Mouse (Mus musculus) CD4-positive, CD25-positive, alpha-beta regulatory T cell, adult 2 months (primary cell): Measurements from ENCODE around the gene Fes.
A peak's percentile ranks its signal among the peaks of the same experiment; 100 is the strongest.

Experiments used
- DNase-seq: peaks from one replicate; pipeline ENCODE4 v3.0.0-alpha.2; 2012; ENCODE audit warnings: low read depth, low spot score

Fes gene

DNA sequence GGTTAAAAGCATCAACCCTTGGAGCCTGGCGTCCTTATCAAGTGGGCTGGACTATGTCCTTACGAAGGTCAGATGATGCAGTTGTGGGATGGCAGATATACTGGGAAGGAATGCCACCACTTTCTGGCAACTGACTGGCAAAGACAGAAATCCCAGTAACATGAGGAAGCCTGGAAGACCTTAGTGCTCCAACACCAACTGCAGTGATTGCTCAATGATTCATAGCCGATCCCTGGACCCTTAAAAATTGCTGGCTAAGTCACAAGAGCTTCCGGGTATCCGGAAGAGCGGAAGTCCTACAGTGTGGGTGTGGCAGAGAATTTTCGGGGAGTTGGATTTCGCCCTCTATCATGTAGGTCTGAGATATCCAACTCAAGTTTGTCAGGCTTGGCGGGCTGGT, 41.6 kb downstream of the Fes start:
- DNase-seq = no peak

- no peak for DNase-seq
Observed at GRCm38 (mm10) chr7:80343270-80344018, 44.3 kb downstream of the Fes start.

DNA sequence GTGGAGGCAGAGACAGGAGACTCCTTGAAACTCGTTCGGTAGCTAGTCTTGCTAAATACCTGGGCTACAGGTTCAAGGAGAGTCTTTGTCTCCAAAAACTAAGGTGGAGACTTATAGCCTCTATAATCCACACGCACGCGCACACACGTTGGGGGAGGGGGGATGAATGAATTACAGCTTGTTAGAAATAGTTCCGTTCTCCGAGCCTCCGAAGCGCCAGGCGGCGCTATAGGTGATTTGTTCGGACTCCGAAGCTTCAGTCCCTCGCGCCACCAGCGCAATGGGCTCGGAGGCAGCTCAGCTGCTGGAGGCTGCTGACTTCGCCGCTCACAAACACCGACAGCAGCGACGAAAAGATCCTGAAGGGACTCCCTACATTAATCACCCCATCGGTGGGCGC, 44.9 kb downstream of the Fes start, which contains the start of gene Hddc3:
Hddc3 (plus strand) TSS at position 247 of the 400 bp plus-strand sequence.
- peak; percentile 97 for DNase-seq

DNA sequence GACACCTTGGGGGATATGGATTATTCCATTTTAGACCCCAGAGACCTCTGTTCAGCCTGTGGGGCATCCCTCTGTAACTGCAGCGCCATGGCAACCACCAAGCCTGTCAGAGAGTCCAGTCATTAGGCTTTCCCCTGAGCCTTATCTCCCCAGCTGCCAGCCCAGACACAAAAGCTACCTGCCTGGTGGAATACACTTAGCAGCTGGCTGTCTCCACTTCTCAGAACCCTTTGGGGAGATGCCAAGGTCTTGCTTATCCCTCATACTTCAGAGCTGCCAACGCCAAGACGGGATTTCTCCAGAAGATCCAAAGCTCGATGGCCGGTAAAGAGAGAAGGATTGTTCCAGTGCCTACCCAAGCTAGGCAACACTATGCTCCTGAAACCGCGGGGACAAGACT, 46.0 kb downstream of the Fes start:
- DNase-seq = no peak

- peak; percentile 89 for DNase-seq
Observed at GRCm38 (mm10) chr7:80340793-80341192, 47.0 kb downstream of the Fes start, which contains the start of gene Unc45a. Unc45a (minus strand) TSS chr7:80341005.

DNA sequence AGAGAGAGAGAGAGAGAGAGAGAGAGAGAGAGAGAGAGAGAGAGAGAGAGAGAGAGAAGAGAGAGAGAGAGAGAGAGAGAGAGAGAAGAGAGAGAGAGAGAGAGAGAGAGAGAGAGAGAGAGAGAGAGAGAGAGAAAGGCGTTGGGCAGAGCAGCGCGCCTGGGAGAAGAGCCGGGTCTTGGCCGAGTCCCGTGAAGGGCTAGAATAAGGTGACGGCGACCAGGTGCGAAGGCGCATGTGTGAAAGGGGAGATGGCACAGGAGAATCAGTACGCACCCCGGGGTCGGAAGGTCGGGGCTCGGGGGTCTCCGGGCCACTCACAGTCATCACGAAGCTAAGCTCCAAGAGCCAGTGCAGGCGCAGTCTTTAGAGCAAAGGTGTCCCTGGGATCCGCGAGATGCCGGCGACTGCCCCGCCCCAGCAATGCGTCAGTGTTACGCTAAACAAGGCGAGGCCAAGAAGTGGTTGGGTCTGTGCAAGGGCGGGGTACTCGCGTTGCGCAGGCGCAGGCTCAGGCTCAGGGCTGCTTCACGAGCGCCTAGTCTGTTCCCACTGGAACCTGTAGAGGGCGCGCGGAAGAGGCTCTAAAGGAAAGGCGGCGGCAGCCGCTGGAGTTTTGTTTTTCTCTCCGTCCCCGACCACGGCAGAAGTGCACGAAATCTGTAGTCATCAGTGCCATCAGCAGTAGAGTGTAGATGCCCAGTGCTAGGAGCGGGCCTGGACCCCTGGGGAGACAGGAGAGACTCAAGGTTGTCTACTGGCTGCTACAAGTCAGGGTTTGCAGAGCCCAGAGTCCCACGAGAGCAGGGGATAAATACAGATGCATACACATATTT, 47.7 kb downstream of the Fes start:
- DNase-seq = peak; percentile 99

DNA sequence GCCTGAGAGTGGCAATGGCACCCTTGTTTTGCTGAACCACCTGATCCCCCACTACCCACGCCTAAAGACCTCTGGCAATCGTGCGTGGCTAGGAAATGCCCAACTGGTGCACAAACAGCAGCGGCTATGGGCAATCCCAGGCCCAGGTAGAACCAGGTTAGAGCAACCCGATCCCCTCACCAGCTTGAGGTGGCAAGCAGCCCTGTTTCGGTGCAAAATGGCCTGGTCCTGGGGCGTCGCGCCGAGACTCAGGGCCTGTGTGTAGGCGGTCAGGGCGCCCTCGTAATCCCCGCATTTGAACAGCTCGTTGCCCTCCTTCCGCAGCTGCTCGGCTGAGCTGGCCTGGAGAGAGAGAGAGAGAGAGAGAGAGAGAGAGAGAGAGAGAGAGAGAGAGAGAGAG, 48.4 kb downstream of the Fes start:
- peak; percentile 68 for DNase-seq

DNA sequence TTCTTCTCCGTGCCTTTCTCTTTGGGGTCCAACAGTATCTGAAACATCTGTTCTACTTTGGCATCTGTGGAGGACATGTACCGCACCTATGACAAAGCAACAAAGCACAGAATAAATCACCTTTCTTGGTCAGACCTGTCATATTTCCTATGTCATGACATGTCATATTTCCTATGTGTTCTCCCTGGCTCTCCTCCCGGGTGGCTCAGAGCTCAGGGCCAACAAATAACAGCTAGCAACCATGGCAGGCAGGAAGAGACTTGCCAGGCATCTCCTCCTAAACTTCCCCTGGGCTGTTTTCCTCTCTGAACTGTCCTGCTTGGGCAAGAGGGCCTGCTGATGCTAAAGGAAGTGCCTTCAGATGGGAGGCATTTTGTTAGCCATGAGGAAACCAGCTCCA, 50.8 kb downstream of the Fes start:
- no peak for DNase-seq

GRCm38 (mm10) chr7:80334848-80335247, 52.9 kb downstream of the Fes start:
- DNase-seq = no peak

- DNase-seq = no peak
Observed at GRCm38 (mm10) chr7:80331433-80331832, 56.3 kb downstream of the Fes start.

DNA sequence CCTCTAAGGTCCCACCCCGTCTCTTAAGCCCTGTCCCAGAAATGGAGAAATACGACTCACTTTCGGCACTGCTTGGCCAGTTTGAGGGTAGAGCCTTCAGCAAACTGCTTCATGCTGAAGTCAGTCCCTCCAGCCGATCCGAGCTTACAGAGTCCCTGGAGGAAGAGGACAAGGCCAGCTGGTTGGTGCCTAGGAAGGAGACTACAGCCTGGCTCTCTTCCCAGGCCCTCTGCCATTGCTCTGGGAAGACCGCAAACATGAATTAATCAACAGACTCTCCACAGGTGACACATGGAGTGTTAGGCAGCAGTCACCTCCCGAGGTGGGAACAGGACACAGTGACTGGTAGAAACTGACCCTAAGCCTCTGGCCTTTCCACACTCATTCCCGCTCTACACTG, 57.5 kb downstream of the Fes start:
- DNase-seq = no peak
